Mouse (Mus musculus) left cerebral cortex, postnatal 4 days (tissue): Measurements from ENCODE around the gene Tmprss9. TPM values are rescaled to one million over a fixed set of nuclear protein-coding genes. Genes with fewer than 3 reads are reported as not detected.
"Not testable (repeated sequence)": the region's sequence is repeated elsewhere in the genome, so short reads cannot be mapped to it uniquely, and the experiment has no call there.

ENCODE experiments used
- DNase-seq: peaks from one replicate; pipeline ENCODE4 v3.0.0-alpha.2; 2022
- intact Hi-C: fragments of 180-260 bp; cut with DNase I; formaldehyde crosslinking; loops from one replicate; pipeline ENCODE4 v1.15.1; 2025
- total RNA-seq, 2 experiments: library from RNA; stranded (reverse); gene quantifications; 2 replicates each; pipeline ENCODE4 v1.2.3; 2021

Tmprss9 gene
- total RNA-seq = under 1 TPM; 0.12 to 0.42 TPM

DNA sequence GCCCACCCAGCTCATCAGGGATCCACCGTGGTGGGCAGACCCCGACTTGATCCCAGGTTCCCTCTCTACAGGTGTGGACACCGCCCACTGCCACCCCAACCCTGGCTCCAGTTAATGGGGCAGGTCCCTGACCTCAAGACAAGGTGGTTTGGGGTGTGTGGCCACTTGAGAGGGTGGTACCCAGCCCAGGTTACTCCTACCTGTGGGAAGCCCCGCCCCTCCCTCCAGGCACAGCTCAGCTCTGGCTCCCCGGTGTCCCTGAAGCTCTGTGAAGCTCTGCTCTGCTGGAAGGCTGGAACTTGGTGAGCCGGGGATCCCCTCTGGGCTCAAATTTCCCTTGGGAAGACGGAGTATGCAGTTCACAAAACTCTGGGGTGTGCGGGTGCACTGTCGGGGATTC lies at the start of gene Tmprss9:
TSS of gene Tmprss9 (plus strand) at position 268 of the 400 bp plus-strand sequence.
- intact Hi-C loops = no loop called here

GRCm38 (mm10) chr10:80821991-80822390 lies 49.7 kb upstream of the Tmprss9 start:
- intact Hi-C loops = loop anchor here (5.0 kb wide), 1 partner anchor 60 kb away; no protein-coding TSS in a partner anchor
- DNase-seq = no peak

More for the DNA sequence above, at the start of gene Tmprss9:
- no peak for DNase-seq

DNA sequence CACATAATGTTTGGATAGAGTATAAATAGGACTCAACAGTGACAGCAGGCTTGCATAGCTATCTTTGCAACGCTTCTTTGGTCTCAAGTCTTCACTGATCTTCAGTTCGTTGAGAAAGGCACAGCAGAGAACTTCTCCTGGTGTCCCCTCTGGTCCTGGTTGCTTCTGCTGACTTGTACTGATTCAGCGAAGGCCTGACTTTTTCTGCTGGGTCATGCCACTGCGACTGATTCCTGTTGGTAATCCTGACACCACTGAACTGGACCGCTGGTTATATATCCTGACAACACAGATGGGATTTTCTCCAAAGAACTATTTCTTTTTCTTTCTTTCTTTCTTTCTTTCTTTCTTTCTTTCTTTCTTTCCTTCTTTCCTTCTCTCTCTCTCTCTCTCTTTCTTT lies 49.1 kb upstream of the Tmprss9 start:
- no peak for DNase-seq
- intact Hi-C loops = loop anchor here (5.0 kb wide), 1 partner anchor 60 kb away; no protein-coding TSS in a partner anchor

GRCm38 (mm10) chr10:80823316-80823715 lies 48.3 kb upstream of the Tmprss9 start:
- intact Hi-C loops = loop anchor here (5.0 kb wide), 1 partner anchor 59 kb away; no protein-coding TSS in a partner anchor
- DNase-seq = no peak

DNA sequence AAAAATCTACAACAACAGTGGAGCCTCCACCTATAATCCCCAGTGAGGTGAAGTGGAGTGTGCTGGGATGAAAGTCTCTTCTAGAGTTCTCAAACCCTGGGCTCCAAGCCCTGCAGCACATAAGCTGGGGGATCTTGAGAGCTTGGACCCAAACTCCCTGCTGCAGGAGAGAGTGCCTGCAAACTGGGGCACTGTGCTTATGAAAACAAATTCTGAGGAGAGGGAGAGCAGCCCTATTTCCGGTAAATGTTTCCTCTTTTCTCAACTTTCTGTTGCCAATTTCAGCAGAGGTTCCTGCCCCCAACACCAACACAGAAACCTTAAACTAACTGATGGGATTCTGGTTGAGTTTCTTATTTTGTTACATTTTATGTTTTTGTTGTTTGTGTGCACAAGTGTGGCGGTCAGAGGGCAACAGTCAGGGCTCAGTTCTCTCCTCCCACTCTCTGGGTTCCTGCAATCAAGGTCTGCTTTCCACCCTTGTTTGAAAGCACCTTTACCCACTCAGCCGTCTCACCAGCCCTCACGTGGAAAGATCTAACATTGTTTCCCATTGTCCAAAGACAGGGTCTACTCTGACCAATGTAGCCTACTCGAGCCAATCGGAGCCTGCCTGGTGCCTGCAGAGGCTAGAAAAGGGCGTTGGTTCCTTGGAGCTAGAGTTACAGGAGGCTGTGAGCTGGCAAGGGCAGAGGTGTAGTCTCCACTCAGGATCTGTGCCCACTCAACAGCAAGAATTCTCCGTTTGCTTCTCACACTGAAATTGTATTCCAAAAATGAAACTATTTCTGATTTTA lies 47.6 kb upstream of the Tmprss9 start:
- intact Hi-C loops = loop anchor here (5.0 kb wide), 1 partner anchor 58 kb away; no protein-coding TSS in a partner anchor
- DNase-seq = no peak

DNA sequence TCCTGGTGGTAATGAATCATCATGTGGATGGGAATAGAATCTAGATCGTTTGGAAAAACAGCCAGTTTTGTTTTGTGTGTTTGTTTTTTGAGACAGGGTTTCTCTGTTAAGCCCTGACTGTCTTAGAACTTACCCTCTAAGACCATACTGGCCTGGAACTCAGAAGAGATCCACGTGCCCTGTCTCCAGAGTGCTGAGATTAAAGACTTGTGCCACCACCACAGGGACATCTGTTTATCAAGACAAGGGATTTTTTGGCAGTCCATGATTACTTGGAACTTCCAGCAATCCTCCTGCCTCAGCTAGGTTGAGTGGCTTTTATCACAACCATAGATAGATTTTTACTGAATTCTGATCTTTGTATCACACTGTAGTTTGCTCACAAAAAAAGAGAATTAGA lies 46.8 kb upstream of the Tmprss9 start:
- intact Hi-C loops = loop anchor here (5.0 kb wide), 2 partner anchors 57 to 172 kb away; no protein-coding TSS in a partner anchor

GRCm38 (mm10) chr10:80826151-80827062 lies 45.2 kb upstream of the Tmprss9 start, which contains the start of gene Oaz1:
Gene Oaz1, plus strand, starts transcription at chr10:80826656.
- intact Hi-C loops = loop anchor here (5.0 kb wide), 1 partner anchor 171 kb away; no protein-coding TSS in a partner anchor

More for the DNA sequence above, 46.8 kb upstream of the Tmprss9 start:
- DNase-seq = no peak

DNA sequence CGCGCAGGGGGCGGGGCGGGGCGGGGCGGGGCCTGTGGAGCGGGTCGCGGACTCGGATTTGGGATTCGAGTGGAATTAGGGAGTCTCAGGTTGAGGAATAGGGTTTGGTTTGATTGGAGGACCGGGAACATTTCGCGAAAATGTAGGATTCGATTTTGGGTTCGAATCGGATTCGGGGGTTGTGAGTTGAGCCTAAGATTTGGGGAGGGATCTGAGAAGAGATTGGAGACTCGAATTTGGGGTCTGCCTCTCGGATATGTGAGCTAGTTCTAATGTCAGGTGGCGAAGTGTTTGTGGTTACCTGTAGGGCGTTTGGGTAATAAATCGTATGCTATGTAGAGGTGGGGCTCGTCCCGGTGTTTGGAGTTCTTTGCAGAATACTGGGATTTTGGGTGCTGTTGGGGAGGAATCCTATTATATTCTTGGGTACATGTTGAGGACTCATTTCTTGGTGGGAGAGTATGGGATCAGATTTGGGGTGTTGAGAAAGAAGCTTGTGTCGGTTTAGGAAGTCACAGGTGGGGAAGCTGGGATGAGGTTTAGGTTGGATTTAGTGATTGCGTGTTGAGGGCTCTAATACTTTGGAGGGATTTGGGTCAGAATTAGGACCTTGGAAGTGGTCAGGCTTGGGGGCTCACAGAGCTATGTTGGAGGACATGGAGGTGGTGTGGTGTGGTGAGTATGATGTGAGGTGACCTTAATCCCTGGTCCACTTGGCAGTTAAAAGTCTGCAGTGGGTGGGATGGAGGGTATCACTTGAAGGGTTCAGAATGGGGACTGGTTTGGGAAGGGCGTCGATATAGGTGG lies 44.4 kb upstream of the Tmprss9 start:
- DNase-seq = no peak
- intact Hi-C loops = loop anchor here (5.0 kb wide), 1 partner anchor 170 kb away; no protein-coding TSS in a partner anchor

More at GRCm38 (mm10) chr10:80826151-80827062, 45.2 kb upstream of the Tmprss9 start, which contains the start of gene Oaz1:
- peak; percentile 98 for DNase-seq

GRCm38 (mm10) chr10:80827870-80828420 lies 43.7 kb upstream of the Tmprss9 start:
- intact Hi-C loops = loop anchor here (5.0 kb wide), 1 partner anchor 169 kb away; no protein-coding TSS in a partner anchor
- DNase-seq = no peak

DNA sequence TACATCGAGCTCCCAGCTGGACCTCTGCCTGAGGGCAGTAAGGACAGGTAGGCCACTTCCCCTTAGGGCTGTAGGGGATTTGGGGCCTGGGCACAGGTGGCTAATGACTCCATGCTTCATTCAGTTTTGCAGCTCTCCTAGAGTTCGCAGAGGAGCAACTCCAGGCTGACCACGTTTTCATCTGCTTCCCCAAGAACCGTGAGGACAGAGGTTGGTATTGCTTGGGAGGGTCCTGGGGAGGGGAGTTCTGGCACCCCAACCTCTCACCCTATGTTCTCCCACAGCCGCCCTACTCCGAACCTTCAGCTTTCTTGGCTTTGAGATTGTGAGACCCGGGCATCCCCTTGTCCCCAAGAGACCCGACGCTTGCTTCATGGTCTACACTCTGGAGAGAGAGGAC lies 43.1 kb upstream of the Tmprss9 start:
- DNase-seq = not testable (repeated sequence)
- intact Hi-C loops = loop anchor here (5.0 kb wide), 1 partner anchor 169 kb away; no protein-coding TSS in a partner anchor

- no peak for DNase-seq
- intact Hi-C loops = loop anchor here (5.0 kb wide), 1 partner anchor 168 kb away; no protein-coding TSS in a partner anchor
Observed at GRCm38 (mm10) chr10:80829359-80830278, 42.0 kb upstream of the Tmprss9 start.

DNA sequence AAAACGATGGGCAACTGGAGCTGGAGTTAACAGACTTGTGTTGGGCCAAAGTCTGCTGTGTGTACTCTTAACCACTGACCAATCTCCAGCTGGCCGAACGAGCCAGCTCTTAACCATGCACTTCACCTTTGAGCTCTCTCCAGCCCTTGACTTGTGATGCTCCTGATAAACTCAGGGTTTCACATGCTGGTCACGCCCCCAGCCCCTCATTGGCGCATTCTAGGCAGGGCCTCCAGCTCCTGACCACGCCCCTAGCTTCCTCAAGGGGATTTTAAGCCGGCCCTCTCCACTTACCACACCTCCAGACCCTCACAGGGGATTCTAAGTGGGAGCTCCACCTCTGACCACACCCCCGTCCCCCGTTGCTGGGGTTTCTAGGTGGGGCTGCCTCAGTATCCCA lies 40.5 kb upstream of the Tmprss9 start:
- peak; percentile 52 for DNase-seq
- intact Hi-C loops = no loop called here

DNA sequence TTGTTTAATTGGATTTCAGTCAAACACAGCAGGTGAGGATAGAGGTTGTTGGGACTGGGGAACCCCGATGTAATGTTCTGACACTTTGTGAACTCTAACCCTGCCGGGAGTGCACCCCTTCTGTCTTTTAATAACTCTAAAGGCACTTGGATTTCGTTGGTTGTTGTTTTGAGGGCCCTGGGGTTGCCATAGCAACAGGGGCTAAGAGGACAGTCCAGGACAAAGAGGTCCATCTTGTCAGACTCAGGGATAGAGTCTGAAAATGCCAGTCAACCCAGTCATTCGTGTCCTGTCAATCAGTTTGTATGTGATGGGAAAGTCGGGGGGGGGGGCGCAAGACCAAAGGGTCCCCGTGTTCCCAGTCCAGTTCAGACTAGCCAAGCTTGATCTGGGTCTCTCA lies 38.8 kb upstream of the Tmprss9 start:
- intact Hi-C loops = no loop called here
- no peak for DNase-seq

DNA sequence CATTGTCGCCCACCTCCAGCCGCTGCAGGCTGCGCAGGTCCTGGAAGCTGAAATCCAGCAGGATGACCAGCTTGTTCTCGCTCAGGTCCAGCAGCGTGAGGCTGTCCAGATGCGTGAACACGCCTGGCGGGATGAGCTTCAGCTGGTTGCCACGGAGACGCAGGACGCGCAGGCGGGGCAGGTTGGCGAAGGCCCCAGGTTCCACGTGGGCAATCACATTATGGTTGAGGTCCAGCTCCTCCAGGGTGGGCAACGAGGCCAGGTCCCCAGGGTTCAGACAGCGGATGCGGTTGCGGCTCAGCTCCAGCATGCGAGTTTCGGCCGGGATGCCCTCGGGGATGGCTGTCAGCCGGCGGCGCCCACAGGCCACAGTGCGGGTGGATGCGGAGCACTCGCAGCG lies 36.0 kb upstream of the Tmprss9 start:
- intact Hi-C loops = no loop called here
- DNase-seq = no peak

- intact Hi-C loops = no loop called here
- DNase-seq = peak; percentile 67
Observed at GRCm38 (mm10) chr10:80836949-80837379, 34.7 kb upstream of the Tmprss9 start.

- no peak for DNase-seq
- intact Hi-C loops = no loop called here
Observed at GRCm38 (mm10) chr10:80837827-80838226, 33.8 kb upstream of the Tmprss9 start.

GRCm38 (mm10) chr10:80838346-80838912 lies 33.2 kb upstream of the Tmprss9 start:
- no peak for DNase-seq
- intact Hi-C loops = no loop called here

DNA sequence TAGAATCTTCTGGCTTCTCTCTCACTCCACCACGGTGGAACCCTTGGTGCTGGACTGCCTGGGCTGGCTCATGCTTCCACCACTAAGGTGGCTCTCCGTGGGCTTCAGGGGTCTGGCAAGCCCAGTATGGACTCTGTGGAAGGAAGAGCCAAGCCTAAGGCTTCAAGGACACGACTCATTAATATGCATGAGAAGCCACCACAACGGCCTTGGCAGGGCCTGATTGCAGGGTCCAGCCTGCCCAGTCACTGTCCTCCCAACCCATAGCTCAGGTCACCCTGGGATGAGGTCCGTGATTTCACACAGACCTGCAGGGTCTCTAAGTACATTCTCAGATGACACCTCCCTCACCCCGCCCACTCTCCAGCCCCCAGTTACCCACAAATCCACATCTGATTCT lies 31.8 kb upstream of the Tmprss9 start:
- intact Hi-C loops = no loop called here
- DNase-seq = no peak
